Mouse (Mus musculus) forebrain, postnatal 0 days (tissue): ENCODE results near the gene Gab1. TPM values are rescaled to one million over a fixed set of nuclear protein-coding genes. Genes with fewer than 3 reads are reported as not detected.

Experiments
- ATAC-seq: fragments of 200-750 bp; cut with Nextera tagmentation; 2 replicates; pipeline ENCODE4 v1.8.0; 2017; ENCODE audit warnings: mild to moderate bottlenecking, moderate library complexity
- DNase-seq: peaks from one replicate; pipeline ENCODE4 v3.0.0-alpha.2; 2015
- H3K27ac ChIP-seq: fragments of 300-500 bp; sonication (generic); 2 replicates; pipeline ENCODE4 v1.5.1; 2014; ENCODE audit warnings: low read depth, mild to moderate bottlenecking, antibody characterized with exemption, low read length, moderate library complexity, mixed read lengths
- H3K27me3 ChIP-seq: fragments of 300-500 bp; sonication (generic); 2 replicates; pipeline ENCODE4 v1.6.1; 2014; ENCODE audit warnings: mild to moderate bottlenecking, low read length, mixed read lengths; ENCODE audit not compliant: insufficient read depth
- H3K36me3 ChIP-seq: fragments of 300-500 bp; sonication (generic); 2 replicates; pipeline ENCODE4 v1.6.1; 2014; ENCODE audit warnings: mild to moderate bottlenecking, moderate library complexity; ENCODE audit not compliant: insufficient read depth
- H3K4me1 ChIP-seq: fragments of 300-500 bp; sonication (generic); 2 replicates; pipeline ENCODE4 v1.6.1; 2014; ENCODE audit warnings: antibody characterized with exemption; ENCODE audit not compliant: insufficient read depth
- H3K4me2 ChIP-seq: fragments of 300-500 bp; sonication (generic); 2 replicates; pipeline ENCODE4 v1.6.1; 2014; ENCODE audit warnings: low read depth, mild to moderate bottlenecking, moderate library complexity
- H3K4me3 ChIP-seq: fragments of 300-500 bp; sonication (generic); 2 replicates; pipeline ENCODE4 v1.5.1; 2014; ENCODE audit warnings: low read depth, low read length, mixed read lengths
- H3K9ac ChIP-seq: fragments of 300-500 bp; sonication (generic); 2 replicates; pipeline ENCODE4 v1.6.1; 2014; ENCODE audit warnings: mild to moderate bottlenecking
- H3K9me3 ChIP-seq: fragments of 300-500 bp; sonication (generic); 2 replicates; pipeline ENCODE4 v1.6.1; 2016; ENCODE audit warnings: low read length
- CTCF ChIP-seq: sonication (generic); IDR thresholded peaks from 2 replicates; pipeline ENCODE4 v1.5.1; 2016; ENCODE audit warnings: antibody characterized with exemption, control low read depth, low read depth
- WGBS: fragments of 180-500 bp; shearing (Covaris S2); extraction: QIAGEN DNeasy Blood & Tissue Kit; methylation state at CpG from one replicate; pipeline ENCODE4 v1.1.7; 2014; 5-methylcytosine and 5-hydroxymethylcytosine counted together
- polyA plus RNA-seq: library from polyadenylated mRNA; unstranded; fragments of >200 nt; fragmentation: Nextera tagmentation; extraction: Ambion mirVana; gene quantifications from 2 replicates; pipeline ENCODE4 v1.2.1, GENCODE M21; 2015
- total RNA-seq: library from RNA; depleted of rRNA; stranded (reverse); fragments of >200 nt; gene quantifications from 2 replicates; pipeline ENCODE4 v1.2.3, GENCODE M21; 2014

The Gab1 gene
- total and polyA plus RNA-seq, 2 experiments from 2014 or later, result 9.8 to 15.7 TPM

- no peak overlapping the region for H3K9ac ChIP-seq
- no peak for DNase-seq
- no peaks in the 10 kb centered on the region for H3K9me3 ChIP-seq
- H3K4me3 ChIP-seq, result no peak overlapping the region
- no peak overlapping the region for H3K27ac ChIP-seq
- H3K36me3 ChIP-seq, result peaks cover 10% of the 10 kb centered on the region; the same call in 1 of the 2 replicates
- no peak for TF ChIP-seq CTCF
- H3K27me3 ChIP-seq, result no peaks in the 10 kb centered on the region
- H3K4me2 ChIP-seq, result no peak overlapping the region
- WGBS, result 95% methylated on average over 9 of the region's 9 CpGs
- no peak for ATAC-seq
- H3K4me1 ChIP-seq, result no peaks in the 10 kb centered on the region
These were observed 95.8 kb downstream of the Gab1 start for GRCm38 (mm10) chr8:80784559-80784958.

GRCm38 (mm10) chr8:80783271-80783670, 97.0 kb downstream of the Gab1 start:
- no peak for TF ChIP-seq CTCF
- 90% methylated on average over 4 of the region's 4 CpGs for WGBS
- no peaks in the 10 kb centered on the region for H3K9me3 ChIP-seq
- no peak overlapping the region for H3K9ac ChIP-seq
- no peak for ATAC-seq
- H3K27ac ChIP-seq, result no peak overlapping the region
- no peak for DNase-seq
- H3K4me1 ChIP-seq, result no peaks in the 10 kb centered on the region
- H3K27me3 ChIP-seq, result no peaks in the 10 kb centered on the region
- no peak overlapping the region for H3K4me3 ChIP-seq
- peaks cover 7% of the 10 kb centered on the region; the same call in 1 of the 2 replicates for H3K36me3 ChIP-seq
- H3K4me2 ChIP-seq, result no peak overlapping the region

- no peak overlapping the region for H3K9ac ChIP-seq
- DNase-seq (no peak), ATAC-seq (peak; percentile 68)
- 0 out of 2 replicates have a peak, but pooled peaks cover 7% of the 10 kb centered on the region for H3K36me3 ChIP-seq
- no peak overlapping the region for H3K4me3 ChIP-seq
- no peaks in the 10 kb centered on the region for H3K27me3 ChIP-seq
- 29% methylated on average over 10 of the region's 10 CpGs for WGBS
- H3K27ac ChIP-seq, result no peak overlapping the region
- no peaks in the 10 kb centered on the region for H3K9me3 ChIP-seq
- no peak overlapping the region for H3K4me2 ChIP-seq
- TF ChIP-seq CTCF, result no peak
- H3K4me1 ChIP-seq, result no peaks in the 10 kb centered on the region
These were observed 99.0 kb downstream of the Gab1 start for GRCm38 (mm10) chr8:80781338-80781737.

GRCm38 (mm10) chr8:80780271-80780670, 100.0 kb downstream of the Gab1 start:
- no peak overlapping the region for H3K9ac ChIP-seq
- no peaks in the 10 kb centered on the region for H3K4me1 ChIP-seq
- DNase-seq (no peak), ATAC-seq (no peak)
- H3K36me3 ChIP-seq, result 0 out of 2 replicates have a peak, but pooled peaks cover 8% of the 10 kb centered on the region
- no peaks in the 10 kb centered on the region for H3K27me3 ChIP-seq
- no peak for TF ChIP-seq CTCF
- H3K9me3 ChIP-seq, result no peaks in the 10 kb centered on the region
- 93% methylated on average over 4 of the region's 4 CpGs for WGBS
- H3K4me3 ChIP-seq, result no peak overlapping the region
- H3K27ac ChIP-seq, result no peak overlapping the region
- H3K4me2 ChIP-seq, result no peak overlapping the region

GRCm38 (mm10) chr8:80776436-80776835, 103.9 kb downstream of the Gab1 start:
- Histone ChIP-seq H3K4me3 (no peak overlapping the region), H3K27ac (no peak overlapping the region), H3K4me2 (no peak overlapping the region), H3K9me3 (no peaks in the 10 kb centered on the region), H3K9ac (no peak overlapping the region), H3K4me1 (no peaks in the 10 kb centered on the region), H3K27me3 (no peaks in the 10 kb centered on the region), H3K36me3 (0 out of 2 replicates have a peak, but pooled peaks cover 4% of the 10 kb centered on the region)
- no peak for ATAC-seq
- no peak for DNase-seq
- TF ChIP-seq CTCF, result no peak
- WGBS, result 77% methylated on average over 8 of the region's 8 CpGs

- Histone ChIP-seq H3K27ac (no peak overlapping the region), H3K36me3 (0 out of 2 replicates have a peak, but pooled peaks cover 4% of the 10 kb centered on the region), H3K4me3 (no peak overlapping the region), H3K9me3 (no peaks in the 10 kb centered on the region), H3K4me2 (no peak overlapping the region), H3K4me1 (no peaks in the 10 kb centered on the region), H3K27me3 (no peaks in the 10 kb centered on the region), H3K9ac (no peak overlapping the region)
- ATAC-seq (peak; percentile 54; the same call in 1 of the 2 replicates), DNase-seq (peak; percentile 57)
- 88% methylated on average over 4 of the region's 4 CpGs for WGBS
- TF ChIP-seq CTCF, result peak; percentile 75
These were observed 107.4 kb downstream of the Gab1 start for GRCm38 (mm10) chr8:80772732-80773460.

- Histone ChIP-seq H3K4me2 (no peak overlapping the region), H3K4me3 (no peak overlapping the region), H3K27ac (no peak overlapping the region), H3K27me3 (no peaks in the 10 kb centered on the region), H3K9me3 (no peaks in the 10 kb centered on the region), H3K4me1 (no peaks in the 10 kb centered on the region), H3K9ac (no peak overlapping the region), H3K36me3 (no peaks in the 10 kb centered on the region)
- WGBS, result 95% methylated on average over 6 of the region's 6 CpGs
- no peak for TF ChIP-seq CTCF
- no peak for DNase-seq
- no peak for ATAC-seq
These were observed 111.9 kb downstream of the Gab1 start for GRCm38 (mm10) chr8:80768451-80768850.
